Mouse (Mus musculus) urinary bladder, postnatal 25 days (tissue): Measurements from ENCODE around the gene Dido1.
"Not testable (repeated sequence)": the region's sequence is repeated elsewhere in the genome, so short reads cannot be mapped to it uniquely, and the experiment has no call there.

Source experiments
- DNase-seq: peaks from one replicate; pipeline ENCODE4 v3.0.0; 2022; ENCODE audit warnings: low spot score

The Dido1 gene

DNA sequence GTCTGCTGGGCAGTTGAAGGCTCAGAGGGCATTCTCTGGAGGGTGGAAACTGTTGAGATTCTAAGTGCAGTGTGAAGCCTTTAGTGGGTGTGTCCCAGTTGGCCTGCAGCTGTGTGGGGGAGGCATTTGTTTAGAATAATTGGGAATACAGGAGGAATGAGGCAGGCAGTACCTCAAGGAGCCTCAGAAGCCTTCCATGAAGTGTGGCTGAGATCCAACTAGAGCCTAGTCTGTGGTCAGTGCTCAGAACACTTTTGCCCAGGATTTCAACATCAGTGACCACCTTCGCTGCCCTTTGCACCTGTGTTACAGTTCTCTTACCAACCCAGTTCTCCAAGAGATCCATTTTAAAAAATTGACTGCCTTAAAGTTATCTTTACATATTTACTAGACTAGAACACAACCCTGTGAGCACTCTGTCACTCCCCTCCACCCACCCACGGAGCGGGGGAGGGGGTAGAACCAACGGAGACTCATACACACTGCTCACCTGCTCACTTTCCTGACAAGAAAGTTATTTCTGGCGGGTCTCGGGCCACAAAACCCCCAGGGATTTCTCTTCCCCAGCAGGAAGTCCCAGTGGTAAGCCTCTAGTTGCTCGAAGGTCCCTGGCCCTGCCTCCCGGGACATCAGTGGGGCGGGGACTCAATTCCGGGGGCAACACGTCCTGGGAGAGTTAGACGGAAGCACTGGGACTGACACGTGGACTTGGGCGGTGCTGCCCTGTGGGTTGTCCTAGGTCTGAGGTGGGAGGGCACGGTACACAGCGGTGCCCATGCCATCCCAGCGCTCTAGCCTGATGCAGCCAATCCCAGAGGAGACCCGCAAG, 15.0 kb upstream of the Dido1 start, which contains the start of gene Slc17a9:
Gene Slc17a9, plus strand, starts transcription at position 679 of the 829 bp plus-strand sequence.
- DNase-seq, result peak; percentile 47

DNA sequence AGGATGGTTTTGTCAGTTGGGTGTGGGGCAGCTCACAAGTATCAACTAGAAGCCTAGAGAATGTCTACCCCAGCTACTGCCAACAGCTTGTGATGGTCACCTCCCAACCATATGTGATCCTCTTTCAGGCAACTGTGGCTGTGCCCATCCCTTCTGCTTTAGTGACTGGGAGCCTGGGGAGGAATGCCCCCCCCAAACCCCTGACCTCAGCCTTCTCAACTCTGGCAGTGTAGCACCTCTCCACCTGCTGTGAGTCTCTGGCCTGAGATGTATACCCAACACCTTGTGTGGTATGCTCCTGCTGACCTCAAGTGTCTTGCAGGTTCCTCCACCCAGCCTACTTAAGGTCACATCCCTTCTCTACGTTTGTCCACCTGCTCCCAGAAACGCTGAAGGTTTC, 14.1 kb upstream of the Dido1 start:
- no peak for DNase-seq

DNA sequence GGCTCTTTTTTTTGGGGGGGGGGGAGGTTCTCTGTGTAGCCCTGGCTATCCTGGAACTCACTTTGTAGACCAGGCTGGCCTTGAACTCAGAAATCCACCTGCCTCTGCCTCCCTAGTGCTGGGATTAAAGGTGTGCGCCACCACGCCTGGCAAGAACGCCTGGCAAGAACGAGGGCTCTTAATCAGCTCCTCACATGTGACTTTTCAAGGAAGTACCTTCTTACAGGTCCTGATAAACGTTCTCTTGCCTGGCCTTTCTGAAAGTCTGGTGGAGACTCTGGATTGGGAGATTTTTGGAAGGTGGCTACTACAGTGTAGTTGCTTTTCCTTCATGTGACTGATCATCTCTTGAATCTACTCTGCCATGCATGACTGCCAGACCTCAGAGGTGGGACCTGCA, 12.9 kb upstream of the Dido1 start:
- DNase-seq, result not testable (repeated sequence)

DNA sequence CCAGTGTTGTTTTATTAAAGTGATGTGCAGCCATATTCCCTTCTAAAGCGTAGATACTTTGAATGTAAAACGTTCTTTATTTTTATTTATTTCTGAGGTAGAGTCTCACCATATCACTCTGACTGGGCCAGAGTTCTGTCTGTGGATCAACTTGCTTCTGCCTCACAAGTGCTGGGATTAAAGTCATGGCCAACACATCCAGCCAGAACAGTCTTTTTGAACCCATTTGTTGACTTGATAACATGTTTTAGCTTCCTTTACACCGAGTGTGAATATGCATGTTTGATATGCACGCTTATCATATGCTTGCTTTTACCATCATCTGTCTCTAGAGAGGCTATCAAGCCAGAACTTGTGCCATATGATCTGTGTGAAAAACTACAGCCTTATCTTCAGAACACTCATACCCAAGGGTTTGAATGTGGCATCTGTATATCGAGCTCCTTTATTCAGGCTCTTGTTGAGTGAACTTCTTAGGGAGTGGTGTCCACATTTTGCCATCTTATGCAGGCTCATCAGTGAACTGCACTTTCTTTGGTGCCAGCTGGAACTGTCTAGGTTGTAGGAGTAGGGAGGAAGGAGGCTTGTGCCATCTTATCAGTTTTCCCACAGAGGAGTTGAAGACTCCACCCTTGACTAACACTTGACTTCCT, 2.4 kb upstream of the Dido1 start:
- DNase-seq, result no peak

DNA sequence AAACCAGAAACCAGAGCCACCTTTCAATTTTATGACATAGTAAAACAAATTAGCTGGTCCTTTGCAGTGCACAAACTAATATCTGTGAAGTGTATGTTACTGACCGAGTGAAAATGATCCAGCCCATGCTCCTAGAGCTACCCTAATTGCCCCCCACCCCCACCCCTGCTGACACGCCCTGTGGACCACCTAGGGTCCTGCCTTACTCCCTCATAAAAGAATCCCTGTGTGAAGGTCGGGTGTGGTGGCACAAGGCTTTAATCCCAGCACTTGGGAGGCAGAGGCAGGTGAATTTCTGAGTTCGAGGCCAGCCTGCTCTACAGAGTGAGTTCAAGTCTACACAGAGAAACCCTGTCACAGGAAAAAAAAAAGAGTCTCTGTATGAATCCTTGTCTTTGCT, 1.7 kb upstream of the Dido1 start:
- DNase-seq, result no peak

DNA sequence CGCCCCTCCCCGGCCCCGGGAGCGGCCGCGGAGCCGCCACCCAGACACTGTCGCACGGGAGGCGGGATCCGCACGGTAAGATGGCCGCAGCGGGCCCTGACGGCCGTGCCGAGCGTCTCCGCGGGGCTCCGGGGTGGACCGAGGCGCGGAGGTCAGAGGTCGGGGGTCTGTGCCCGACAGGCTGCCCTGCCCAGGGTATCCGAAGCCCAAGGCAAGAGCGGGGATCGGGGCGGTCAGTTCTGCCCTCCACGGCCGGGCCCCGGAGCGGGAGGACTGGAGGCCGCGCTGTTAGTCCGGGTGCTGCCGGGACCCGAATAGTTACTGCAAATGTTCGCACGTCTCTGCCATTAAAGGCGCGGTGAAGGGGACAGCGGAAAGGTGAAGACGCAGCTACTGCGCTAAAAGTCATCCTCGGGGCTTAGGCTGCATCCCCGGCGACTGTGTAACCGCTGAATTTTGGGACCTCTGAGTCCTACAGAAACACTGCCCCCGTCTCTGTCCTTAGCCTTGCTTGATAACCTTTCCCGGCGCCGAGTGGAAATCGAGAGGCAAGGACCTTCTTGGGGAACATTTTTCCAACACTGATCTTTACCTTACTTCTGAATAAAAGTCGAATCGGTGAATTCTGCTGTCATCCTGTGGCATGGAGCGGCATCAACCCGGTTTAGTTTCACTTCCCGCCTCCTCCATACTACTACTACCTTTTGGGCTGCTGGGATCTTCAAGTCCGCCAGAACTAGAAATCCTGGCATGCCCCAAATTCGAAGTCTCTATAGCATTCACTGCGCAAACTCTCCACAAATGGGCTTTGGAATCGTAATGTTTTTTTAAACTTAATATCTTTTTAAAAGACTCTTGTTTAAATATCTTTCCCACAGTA, 717 bp upstream of the Dido1 start:
- DNase-seq, result peak; percentile 48

DNA sequence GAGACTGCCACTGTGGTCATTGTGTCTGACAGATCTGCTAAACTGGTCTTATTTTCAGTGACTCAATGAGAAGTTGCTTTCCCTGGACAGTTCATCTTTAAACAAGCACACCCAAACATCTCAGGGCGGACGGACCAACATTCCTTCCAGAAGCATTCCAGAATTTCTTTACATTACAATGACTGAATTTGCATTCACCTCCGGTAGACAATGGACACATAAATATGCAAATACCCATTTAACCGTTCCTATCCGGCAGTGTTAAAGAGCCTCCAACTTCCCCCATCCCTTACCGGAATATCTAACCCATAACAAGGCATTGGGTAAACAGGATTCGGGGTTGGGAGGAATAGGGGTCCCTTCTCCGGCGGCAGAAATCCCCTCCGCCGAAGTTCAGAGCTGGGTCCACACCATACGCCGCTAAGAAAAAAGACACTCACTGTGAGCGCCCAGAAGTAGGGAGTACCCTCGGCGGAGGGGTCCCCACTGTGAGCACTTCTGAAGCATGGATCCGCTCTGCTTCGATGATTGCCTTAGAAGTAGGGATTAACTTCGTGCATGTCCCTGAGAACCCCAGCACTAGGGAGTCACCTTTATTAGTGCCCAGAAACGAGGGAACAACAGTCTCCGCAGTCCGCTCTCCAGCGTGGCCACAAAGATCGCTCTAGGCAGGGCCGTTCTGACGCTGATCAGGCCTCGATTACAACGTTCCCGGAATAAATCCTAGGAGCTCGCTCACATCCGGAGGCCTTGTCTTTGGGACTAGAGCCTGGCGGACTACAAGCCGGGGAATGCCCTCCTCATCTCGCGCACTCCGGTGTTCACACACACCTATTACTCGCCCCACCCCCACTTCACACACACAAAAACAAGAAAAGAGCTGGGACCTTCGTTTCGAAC, 526 bp downstream of the Dido1 start:
- DNase-seq, result no peak

DNA sequence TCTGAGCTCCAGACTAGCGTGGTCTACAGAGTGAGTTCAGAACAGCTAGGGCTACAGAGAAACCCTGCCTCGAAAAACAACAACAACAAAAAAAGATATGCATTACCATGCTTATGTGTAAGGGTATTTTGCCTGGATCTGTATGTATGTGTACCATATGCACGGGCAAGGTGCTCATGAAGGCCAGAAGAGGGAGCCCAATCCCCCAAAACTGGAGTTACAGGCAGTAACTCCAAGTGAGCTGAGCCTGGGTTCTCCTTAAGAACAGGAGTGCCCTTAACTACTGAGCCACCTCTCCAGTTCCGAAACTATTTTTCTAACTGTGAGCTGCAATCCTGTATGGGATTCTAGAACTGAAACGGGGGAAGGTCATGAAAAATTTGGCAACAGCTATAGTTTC, 3.8 kb downstream of the Dido1 start:
- no peak for DNase-seq

DNA sequence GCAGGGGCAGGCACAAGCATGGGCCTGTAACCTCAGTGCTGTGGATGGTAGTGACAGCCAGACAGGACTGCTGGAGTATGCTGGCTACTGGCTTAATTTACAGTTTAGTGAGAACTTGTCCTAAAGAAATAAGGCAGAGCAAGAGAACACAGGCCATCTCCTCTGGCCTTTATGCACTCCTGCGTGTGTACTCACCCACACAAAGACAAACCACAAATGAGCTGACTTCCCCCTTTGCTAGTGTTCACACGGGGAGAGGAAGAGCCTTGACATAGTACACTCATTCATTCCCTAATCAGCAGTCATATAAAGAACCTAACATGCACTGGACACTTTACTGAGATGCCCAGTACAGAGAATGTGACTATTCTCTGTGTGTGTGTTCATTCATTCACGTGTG, 4.7 kb downstream of the Dido1 start:
- no peak for DNase-seq

DNA sequence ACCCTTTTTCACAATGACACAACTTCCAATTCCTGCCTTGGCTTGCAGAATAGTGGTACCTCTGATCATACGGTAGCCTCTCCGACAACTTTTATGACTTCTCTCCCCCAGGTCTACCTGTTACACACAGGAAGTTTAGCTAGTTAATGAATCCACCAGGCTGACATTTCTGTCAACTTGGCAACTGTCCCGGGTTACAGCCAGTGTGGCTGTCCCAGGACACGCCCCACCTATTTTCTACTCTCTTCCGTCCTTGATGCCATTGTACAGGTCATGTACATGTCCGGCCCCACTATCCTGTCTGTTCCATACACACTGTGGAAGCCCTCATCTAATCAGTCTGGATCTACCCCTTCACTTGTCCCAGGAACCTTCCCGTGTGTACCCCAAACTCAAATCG, 5.2 kb downstream of the Dido1 start:
- peak; percentile 38 for DNase-seq

DNA sequence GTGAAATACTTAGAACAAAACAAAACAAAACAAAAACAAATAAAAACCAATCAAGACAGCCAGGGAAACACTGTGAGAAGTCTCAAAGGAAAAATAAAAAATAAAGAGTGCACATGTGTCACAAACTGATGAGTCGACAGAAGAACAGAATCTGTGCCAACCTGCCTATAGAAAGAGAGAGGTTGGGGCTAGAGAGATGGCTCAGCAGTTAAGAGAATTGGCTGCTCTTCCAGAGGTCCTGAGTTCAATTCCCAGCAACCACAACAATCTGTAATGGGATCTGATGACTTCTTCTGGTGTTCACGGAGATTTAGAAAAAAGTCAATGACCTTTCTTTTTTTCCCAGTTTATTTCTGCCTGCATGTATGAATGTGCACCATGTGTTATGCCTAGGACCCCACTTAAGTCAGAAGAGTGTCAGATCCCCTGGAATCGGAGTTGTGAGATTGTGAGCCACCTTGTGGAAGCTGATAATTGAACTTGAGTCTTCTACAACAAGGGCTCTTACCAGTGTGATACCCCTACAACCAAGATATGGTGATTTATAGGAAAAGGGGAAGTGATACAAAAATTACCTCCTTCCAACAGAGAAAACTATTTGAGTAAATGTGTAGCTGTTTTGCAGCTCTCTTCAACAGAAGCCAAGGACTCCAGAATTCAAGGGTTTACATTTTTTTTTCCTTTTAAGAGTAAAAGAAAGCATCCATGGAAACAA, 6.0 kb downstream of the Dido1 start:
- DNase-seq, result no peak

DNA sequence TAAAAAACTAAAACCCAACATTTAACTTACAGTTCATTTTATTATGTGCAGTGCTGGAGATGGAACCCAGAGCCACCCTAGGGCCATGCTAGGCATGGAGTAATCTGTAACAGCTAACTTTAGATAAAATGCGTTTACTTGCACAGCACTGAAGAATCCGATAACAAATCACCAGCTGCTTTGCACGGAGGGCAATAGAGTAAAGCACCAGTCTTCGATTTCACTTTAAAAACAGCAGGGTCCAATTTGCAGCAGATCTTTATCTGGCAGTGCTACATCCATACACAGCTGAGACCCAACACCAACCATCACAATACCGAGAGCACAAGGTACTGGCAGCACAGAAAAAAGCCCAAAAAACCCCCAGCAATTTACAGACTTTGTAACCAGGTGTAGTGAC, 6.6 kb downstream of the Dido1 start:
- DNase-seq, result no peak

DNA sequence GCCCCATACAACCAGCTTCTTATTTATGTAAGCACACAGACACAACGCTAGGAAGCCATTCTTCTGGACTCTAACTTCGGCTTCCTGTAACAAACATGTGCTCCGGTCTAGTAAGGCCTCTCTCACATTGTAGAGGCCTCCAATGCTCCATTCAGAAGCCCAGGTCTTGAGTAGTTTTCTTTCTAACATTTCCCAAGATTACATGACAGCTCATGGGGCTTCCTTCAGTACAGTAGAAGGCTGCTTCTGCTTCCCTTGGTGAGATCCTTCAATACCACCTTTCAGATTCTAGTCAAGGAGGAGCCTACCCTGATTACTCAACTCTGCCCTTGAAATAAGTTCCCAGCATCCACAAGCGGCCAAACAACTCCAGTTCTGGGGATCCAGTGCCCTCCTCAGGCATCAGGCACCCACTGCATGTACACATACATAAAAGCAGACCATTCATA, 7.1 kb downstream of the Dido1 start:
- DNase-seq, result no peak

DNA sequence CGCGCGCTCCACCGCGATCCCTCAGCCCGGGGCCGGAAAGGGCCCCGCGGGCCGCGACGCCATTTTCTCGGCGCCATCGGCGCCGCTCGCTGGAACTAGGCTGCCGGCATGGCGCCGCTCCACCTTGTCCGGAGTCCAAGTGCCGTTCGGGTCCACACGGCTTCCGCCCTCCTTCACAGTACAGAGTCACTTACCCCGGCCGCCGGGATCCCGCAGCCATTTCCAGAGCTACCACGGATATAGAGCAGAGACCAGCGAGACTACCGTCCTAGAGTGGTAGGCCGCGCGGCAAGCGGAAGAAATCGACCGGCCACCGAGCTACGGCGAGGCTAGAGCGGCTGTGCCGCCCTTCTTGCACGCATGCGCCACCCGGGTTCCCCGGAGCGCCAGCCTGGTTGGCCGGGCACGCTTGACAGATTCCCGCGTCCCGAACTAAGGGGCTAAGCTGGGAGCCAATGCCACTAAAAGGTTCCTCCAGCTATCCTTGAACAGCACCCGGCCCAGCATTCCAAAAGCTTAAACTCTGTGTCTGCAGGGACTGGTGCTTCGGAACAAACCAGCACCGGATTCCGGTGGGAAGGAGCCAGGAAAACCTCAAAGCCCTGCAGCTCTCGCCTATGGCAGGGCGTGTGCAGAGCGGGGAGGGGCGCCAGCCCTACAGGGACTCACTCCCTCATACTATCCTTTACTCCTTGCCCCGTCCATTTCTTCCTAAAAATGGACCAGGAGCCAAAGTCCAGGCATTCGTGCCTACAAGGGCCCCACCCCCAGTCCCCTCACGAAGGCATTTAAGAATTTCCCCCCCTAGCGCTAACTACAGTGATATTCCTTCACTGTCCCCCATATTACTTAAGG, 7.8 kb downstream of the Dido1 start:
- DNase-seq, result peak; percentile 89

DNA sequence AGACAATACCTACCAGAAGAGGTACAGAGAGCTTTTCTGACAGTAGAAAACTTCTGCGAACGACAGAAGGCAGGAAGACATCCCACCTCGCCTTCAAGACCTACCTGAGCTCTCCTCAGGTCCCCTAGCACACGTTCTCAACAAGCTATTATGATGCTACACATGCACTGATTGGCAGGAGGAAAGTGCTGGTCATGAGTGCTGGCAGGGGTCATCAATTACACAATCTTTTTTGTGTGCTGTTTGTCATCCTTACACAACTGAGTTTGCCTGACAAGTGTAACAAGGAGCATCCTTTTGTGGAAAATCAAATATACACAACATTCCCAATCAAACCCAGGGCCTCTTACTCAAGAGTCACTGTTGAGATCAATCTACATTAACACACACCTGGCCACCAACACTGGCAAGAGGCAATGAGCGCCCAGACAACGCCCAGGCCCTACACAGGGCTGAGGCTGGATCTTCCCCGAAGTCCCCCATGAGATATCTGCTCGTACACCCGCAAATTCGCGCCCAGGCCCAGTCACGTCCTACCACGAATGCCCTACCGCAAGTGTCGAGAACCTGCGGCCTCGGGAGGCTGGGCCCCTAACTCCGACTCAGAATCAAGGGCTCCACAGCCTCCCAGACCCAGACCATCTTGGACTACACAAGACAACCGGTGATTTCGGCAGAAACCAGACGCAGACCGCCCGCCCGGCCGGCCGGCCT, 8.6 kb downstream of the Dido1 start:
- no peak for DNase-seq

DNA sequence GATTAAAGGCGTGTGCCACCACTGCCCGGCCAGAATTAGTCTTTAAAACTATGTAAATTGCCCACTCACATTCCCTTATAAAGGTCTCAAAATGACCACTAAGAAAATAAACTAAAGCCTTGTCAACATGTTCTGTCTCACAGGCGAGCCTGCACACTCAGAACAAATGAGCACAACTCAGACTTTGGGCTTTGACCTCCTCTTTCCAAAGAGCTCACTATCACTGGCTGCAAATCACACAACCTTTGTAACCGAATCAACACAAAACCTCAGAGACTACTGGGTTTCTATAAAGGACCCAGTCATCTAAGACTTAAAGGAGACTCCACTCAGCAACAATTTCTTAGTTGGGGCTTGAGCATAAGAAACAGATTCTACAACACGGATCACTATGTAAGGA, 9.3 kb downstream of the Dido1 start:
- no peak for DNase-seq

DNA sequence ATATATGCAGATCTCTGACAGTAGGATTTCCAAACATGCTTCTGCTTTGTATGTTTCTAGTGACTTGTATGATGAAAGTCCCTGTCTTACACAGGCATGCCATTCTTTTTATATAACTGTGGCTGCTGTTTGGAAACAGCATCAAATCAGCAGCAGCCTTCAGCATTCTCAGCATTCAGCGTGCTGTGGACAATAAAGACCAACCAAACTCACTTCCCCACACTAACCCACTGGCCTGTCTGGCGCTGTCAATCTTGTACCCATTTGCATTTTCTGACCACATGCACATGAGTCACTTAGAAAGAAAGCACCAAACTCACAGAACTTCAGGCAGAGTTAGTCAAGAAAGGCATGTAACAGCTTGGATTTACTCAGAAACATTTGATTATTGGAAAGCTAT, 14.6 kb downstream of the Dido1 start:
- no peak for DNase-seq

DNA sequence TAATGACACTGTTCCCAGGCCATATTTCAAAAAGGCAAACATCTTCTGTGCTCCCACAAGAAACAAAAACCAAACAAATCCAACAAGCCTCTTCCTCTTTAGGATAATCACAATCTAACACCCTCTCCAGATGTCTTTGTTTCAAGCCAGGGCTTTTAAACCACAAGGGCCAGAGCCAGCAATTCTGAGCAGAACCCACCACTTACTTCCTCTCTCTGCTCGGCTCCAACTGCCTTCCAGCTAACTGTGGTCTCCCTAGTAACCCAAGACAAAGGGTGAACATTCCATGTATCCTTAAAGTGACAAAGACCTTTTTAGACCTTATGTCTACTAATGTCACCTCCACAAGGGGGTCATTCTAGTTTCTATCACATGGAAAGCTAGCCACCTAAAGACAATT, 17.2 kb downstream of the Dido1 start:
- no peak for DNase-seq

DNA sequence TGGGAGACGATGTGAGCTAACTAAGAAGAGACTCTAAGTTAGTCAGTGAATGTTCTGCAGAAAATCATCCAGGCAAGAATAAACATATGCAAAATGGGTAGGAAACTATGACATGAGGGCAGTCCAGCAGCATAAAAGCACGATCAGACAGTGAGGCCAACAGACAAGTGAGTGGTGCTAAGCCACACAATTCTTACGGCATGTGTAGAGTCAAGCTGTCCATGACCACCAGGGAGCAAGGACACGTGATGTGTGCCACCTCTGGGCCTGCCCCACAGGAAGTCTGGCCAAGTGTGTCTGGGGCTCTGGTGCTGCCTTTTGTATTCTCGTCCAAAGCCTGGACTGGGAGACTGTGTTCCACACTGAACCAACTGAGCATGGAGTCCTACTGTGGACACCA, 20.0 kb downstream of the Dido1 start:
- DNase-seq, result no peak
